Mouse (Mus musculus) bone marrow macrophage, adult 2 months (primary cell): ENCODE data around the gene Gm17622. TPM values are rescaled to one million over a fixed set of nuclear protein-coding genes. Genes with fewer than 3 reads are reported as not detected.

Source experiments
- H3K27ac ChIP-seq: 2 replicates; pipeline ENCODE4 v1.5.1; 2012; ENCODE audit warnings: low read depth, low read length; ENCODE audit not compliant: insufficient read depth
- H3K4me1 ChIP-seq: 2 replicates; pipeline ENCODE4 v1.6.1; 2012; ENCODE audit warnings: low read length; ENCODE audit not compliant: control insufficient read depth, insufficient read depth
- H3K4me3 ChIP-seq: 2 replicates; pipeline ENCODE4 v1.5.1; 2012; ENCODE audit warnings: mild to moderate bottlenecking, low read length, moderate library complexity; ENCODE audit not compliant: insufficient read depth
- CTCF ChIP-seq: IDR thresholded peaks from 2 replicates; pipeline ENCODE4 v1.5.1; 2012; ENCODE audit warnings: low read depth, mild to moderate bottlenecking, low read length, moderate library complexity
- POLR2A ChIP-seq: IDR thresholded peaks from 2 replicates; pipeline ENCODE4 v1.6.1; 2012; ENCODE audit warnings: mild to moderate bottlenecking, low read depth, low read length, borderline replicate concordance
- polyA plus RNA-seq: library from polyadenylated mRNA; stranded (reverse); fragments of >200 nt; gene quantifications from 2 replicates; pipeline ENCODE4 v1.2.4, GENCODE M21; 2012; ENCODE audit not compliant: missing spikeins, insufficient read depth, insufficient read length

The Gm17622 gene
- polyA plus RNA-seq, 1 experiment, result not detected

DNA sequence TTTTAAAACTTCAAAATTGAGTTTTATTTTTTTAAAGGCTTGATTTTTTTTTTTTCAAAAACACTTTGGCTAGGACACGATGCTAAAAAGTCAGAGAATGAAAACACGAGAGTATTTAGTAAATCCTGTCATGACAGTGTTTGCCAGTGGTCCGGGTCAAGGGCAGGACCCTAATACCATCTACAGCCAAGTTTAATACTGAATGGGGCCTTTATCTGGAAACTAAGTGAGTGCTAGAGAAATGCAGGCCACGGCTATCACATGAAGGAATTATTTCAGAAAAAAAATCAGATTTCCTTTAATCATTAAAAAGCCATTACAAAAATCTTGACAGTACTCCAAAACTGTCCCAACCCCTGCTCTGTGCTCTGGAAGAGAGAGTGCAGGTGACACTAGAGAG, 15.1 kb downstream of the Gm17622 start:
- TF ChIP-seq POLR2A, result no peak
- Histone ChIP-seq H3K4me3 (no peak overlapping the region), H3K27ac (no peak overlapping the region)

DNA sequence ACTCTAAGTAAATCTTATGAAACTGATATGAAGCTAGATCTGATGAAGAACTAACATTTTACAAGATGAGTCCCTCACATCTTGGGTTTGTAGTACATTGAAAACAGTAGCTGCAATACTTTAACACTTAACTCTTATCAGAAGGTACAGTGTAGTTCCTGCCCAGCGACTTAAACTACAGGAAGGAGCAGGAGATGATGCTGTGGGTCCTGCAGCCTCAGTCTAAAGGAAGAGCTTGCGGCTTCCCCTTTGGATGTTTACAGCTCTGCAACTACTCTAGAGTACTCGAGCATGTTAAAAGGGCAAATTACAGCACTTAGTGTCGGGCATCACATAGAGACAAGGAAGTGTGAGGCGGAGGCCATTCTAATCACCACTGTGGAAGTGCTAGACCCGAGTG, 15.8 kb downstream of the Gm17622 start:
- Histone ChIP-seq H3K4me3 (no peak overlapping the region), H3K4me1 (peaks cover 20% of the 10 kb centered on the region), H3K27ac (no peak overlapping the region)
- no peak for TF ChIP-seq CTCF
- TF ChIP-seq POLR2A, result no peak

More for the DNA sequence above, 15.1 kb downstream of the Gm17622 start:
- H3K4me1 ChIP-seq, result peaks cover 16% of the 10 kb centered on the region

- no peak for TF ChIP-seq POLR2A
- no peak for TF ChIP-seq CTCF
- Histone ChIP-seq H3K4me3 (no peak overlapping the region), H3K27ac (no peak overlapping the region), H3K4me1 (peaks cover 29% of the 10 kb centered on the region)
These were observed 17.0 kb downstream of the Gm17622 start for GRCm38 (mm10) chr13:96507541-96507940.

GRCm38 (mm10) chr13:96510635-96511034, 20.1 kb downstream of the Gm17622 start:
- TF ChIP-seq POLR2A (no peak), CTCF (no peak)
- peak overlapping the region; percentile 80 for H3K27ac ChIP-seq

DNA sequence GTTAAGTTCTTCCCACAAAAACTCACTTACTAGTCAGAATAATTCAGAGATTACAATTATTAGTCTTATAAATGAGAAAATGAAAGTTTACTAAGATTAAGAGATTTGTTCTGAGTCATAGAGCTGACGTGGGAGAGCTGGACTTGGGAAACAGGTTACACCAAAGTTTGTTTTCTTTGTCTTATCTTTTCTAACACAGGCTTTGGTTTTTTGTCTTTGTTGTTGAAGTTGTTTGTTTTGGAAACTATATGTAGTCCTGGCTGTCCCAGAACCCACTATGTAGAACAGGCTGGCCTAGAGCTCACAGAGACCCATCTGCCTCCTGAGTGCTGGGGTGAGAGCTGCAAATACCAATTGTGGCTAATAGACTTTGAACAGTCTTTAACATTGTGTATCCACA, 20.7 kb downstream of the Gm17622 start:
- peak overlapping the region; percentile 44 for H3K4me3 ChIP-seq
- peaks cover 34% of the 10 kb centered on the region for H3K4me1 ChIP-seq
- peak overlapping the region; percentile 80 for H3K27ac ChIP-seq
- no peak for TF ChIP-seq POLR2A
- TF ChIP-seq CTCF, result no peak

More at GRCm38 (mm10) chr13:96510635-96511034, 20.1 kb downstream of the Gm17622 start:
- Histone ChIP-seq H3K4me1 (peaks cover 32% of the 10 kb centered on the region), H3K4me3 (peak overlapping the region; percentile 44)

- TF ChIP-seq POLR2A, result no peak
- no peak for TF ChIP-seq CTCF
- Histone ChIP-seq H3K4me3 (no peak overlapping the region), H3K27ac (peak overlapping the region; percentile 80), H3K4me1 (peaks cover 35% of the 10 kb centered on the region)
These were observed 21.4 kb downstream of the Gm17622 start for GRCm38 (mm10) chr13:96511893-96512292.

DNA sequence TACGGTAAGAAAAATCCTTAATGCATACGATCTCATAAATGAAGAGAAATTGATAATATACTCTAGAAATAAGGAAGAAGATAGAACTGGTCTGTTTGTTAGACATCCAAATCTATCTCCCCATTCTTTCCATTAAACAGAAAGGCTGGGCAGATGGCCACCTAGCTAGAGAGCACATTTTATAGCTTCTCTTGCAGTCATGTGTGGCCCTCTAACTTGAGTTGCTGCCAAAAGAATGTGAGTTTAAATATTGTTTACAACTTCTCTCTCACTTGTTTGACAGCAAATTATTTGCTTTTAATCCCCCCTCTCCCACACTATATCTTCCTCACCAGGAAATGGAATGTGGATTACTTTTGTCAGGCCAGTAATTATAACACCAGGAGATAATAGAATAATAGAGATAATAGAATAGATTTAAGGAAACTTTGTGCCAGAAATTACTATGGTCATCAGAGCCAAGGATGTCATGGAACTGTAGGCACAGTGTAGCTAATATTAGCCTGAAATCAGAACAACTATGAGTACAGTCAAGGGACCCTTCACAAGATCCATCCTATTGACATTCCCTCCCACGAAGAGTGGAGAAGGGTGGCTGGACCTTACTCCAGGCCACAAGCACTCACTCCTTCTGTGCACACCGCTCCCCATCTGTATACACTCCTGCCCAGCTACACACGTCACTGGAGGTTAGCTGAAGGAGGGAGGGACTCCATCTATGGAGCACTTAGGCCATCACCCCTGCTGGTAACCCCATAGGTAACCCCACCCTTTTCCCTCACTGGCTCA, 23.8 kb downstream of the Gm17622 start:
- H3K4me3 ChIP-seq, result no peak overlapping the region
- TF ChIP-seq POLR2A, result no peak
- TF ChIP-seq CTCF, result no peak
- no peak overlapping the region for H3K27ac ChIP-seq
- H3K4me1 ChIP-seq, result peaks cover 27% of the 10 kb centered on the region

DNA sequence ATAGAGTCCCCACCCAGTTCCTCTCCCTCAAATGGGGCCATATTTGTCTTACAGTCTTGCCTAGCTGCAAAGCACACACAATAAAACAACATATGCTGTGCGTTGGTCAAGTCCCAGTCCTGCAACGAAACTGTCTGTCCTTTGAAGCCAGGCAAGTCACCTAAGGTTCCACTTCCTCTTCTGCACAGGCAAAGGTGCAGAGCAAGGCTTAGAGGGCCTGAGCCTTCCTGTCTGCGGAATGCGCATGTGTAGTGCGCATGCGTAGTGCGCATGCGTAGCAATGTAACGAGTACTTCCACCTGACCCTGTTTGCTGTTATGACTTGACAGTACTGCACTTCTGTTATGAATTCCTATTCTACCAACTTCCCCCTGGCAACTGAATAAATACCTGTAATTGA, 25.7 kb downstream of the Gm17622 start:
- TF ChIP-seq POLR2A, result no peak
- no peak for TF ChIP-seq CTCF
- H3K4me3 ChIP-seq, result no peak overlapping the region
- H3K4me1 ChIP-seq, result peaks cover 24% of the 10 kb centered on the region
- H3K27ac ChIP-seq, result no peak overlapping the region

DNA sequence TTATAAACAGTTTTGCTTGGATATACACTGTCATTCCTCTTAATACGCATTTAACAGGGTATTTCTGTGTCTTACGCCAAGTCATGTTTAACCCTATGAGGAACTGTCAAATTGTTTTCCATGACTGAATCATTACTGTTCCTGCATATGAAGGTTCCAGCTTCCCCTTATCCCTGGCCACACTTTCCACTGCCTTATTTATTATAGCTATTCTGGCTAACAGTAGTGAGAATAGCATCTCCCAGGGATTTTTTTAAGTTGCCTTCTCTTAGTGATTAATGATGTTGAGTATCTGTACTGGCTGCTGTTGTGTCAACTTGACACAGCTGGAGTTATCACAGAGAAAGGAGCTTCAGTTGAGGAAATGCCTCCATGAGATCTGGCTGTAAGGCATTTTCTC, 26.8 kb downstream of the Gm17622 start:
- Histone ChIP-seq H3K4me1 (peaks cover 16% of the 10 kb centered on the region), H3K27ac (no peak overlapping the region), H3K4me3 (no peak overlapping the region)
- TF ChIP-seq POLR2A (no peak), CTCF (no peak)

GRCm38 (mm10) chr13:96521294-96521693, 30.8 kb downstream of the Gm17622 start:
- Histone ChIP-seq H3K4me3 (no peak overlapping the region), H3K27ac (no peak overlapping the region), H3K4me1 (peaks cover 12% of the 10 kb centered on the region)
- TF ChIP-seq POLR2A (no peak), CTCF (no peak)
